18 mouse cellular contexts compared by ENCODE assay signal in genomic region chr4:53245553-53245952, GRCm38 (mm10).
DNase-seq lines count a peak whose midpoint lies in the region; ATAC-seq and TF ChIP-seq lines count a peak whose summit lies in the region.
"Had no signal": no experiment of that assay in that cellular context is flagged by ENCODE, and none has a peak within 500 bp of the region (broad histone marks: within the 10 kb centered on the region; RNA-seq: fewer than 3 reads in every experiment).

No protein-coding gene starts in this region.

- no peak for TF ChIP-seq CTCF in MEL (IDR thresholded peaks at IDR 0.05 in 2 of 3, conservative IDR thresholded peaks at IDR 0.05 in 1 of 3; ENCODE audit: control insufficient read depth in 1 of 3, insufficient read depth in 1 of 3, low read depth in 2 of 3, low read length in 3 of 3, poor library complexity in 1 of 3, severe bottlenecking in 1 of 3)
- TF ChIP-seq CTCF in liver, postnatal 0 days (IDR thresholded peaks at IDR 0.05; ENCODE audit: low read depth), result no peak

- ATAC-seq in liver, embryonic 11.5 days (replicated peaks; ENCODE audit: low FRiP score), result 0 out of 2 replicates have a peak, but pooled peaks have one; percentile 13
- 0 out of 2 replicates have a peak, but pooled peaks have one; percentile 20 for ATAC-seq in erythroblast, adult 5-6 weeks (replicated peaks; ENCODE audit: low FRiP score, poor library complexity, severe bottlenecking)
- no peak for ATAC-seq in liver, postnatal 0 days
- no peak for ATAC-seq in neural tube, embryonic 15.5 days (ENCODE audit: low FRiP score)
- ATAC-seq: CD4-positive, CD25-positive, alpha-beta regulatory T cell, adult 4 months; forebrain, embryonic 15.5 days; midbrain, embryonic 16.5 days had no signal

- H3K9ac ChIP-seq in liver, embryonic 11.5 days (ENCODE audit: low read depth, low read length), result no peak overlapping the region
- peak overlapping the region; percentile 55 for H3K9ac ChIP-seq in MEL (ENCODE audit: control insufficient read depth, low read depth, low read length, poor library complexity, severe bottlenecking)
- H3K9ac ChIP-seq in liver, postnatal 0 days (replicated peaks), result no peak overlapping the region
- H3K9ac ChIP-seq in neural tube, embryonic 15.5 days (replicated peaks), result no peak overlapping the region
- H3K9ac ChIP-seq: embryonic facial prominence, embryonic 15.5 days; forebrain, embryonic 15.5 days; stomach, embryonic 15.5 days had no signal

- no peak overlapping the region for H3K27ac ChIP-seq in liver, embryonic 11.5 days (ENCODE audit: low read depth, low read length)
- peak overlapping the region; percentile 94 for H3K27ac ChIP-seq in MEL (ENCODE audit: control insufficient read depth, low read depth, low read length)
- no peak overlapping the region for H3K27ac ChIP-seq in liver, postnatal 0 days (ENCODE audit: low read depth)
- no peak overlapping the region for H3K27ac ChIP-seq in neural tube, embryonic 15.5 days (replicated peaks)
- H3K27ac ChIP-seq: forebrain, embryonic 15.5 days; hindbrain, embryonic 10.5 days; stomach, embryonic 15.5 days had no signal

- H3K4me1 ChIP-seq in liver, embryonic 11.5 days (replicated peaks; ENCODE audit: control insufficient read depth, insufficient read depth, low read length), result peaks cover 3% of the 10 kb centered on the region; the same call in 1 of the 2 replicates
- peaks cover 3 to 20% of the 10 kb centered on the region in 2 experiments; a peak in 2 of 4 replicates for H3K4me1 ChIP-seq in MEL (ENCODE audit: control insufficient read depth in 1 of 2, insufficient read depth in 2 of 2, low read length in 2 of 2)
- H3K4me1 ChIP-seq in liver, postnatal 0 days (ENCODE audit: insufficient read depth), result peaks cover 12% of the 10 kb centered on the region
- 0 out of 2 replicates have a peak, but pooled peaks cover 4% of the 10 kb centered on the region for H3K4me1 ChIP-seq in neural tube, embryonic 15.5 days
- H3K4me1 ChIP-seq: embryonic facial prominence, embryonic 15.5 days; forebrain, embryonic 15.5 days; hindbrain, embryonic 10.5 days; stomach, embryonic 15.5 days had no signal

- peak; percentile 36 to 40; a peak in 1 of 4 replicates for TF ChIP-seq EP300 in MEL (IDR thresholded peaks at IDR 0.05; ENCODE audit: low read depth in 1 of 2, low read length in 2 of 2)
- no peak for TF ChIP-seq EP300 in liver, postnatal 0 days (IDR thresholded peaks at IDR 0.05; ENCODE audit: low read depth)

- no peaks in the 10 kb centered on the region; the same call in 1 of the 2 replicates for H3K79me2 ChIP-seq in MEL (ENCODE audit: control insufficient read depth, insufficient read depth, low read length, poor library complexity)

- no peak for DNase-seq in liver, embryonic 11.5 days (ENCODE audit: low spot score)
- DNase-seq in liver, result no peak
- peak; percentile 82 for DNase-seq in MEL (ENCODE audit: low read depth, low spot score)
- DNase-seq in liver, postnatal 0 days, result no peak
- DNase-seq in urinary bladder, adult 18-20 months (ENCODE audit: low spot score in 2 of 2), result no peak
- DNase-seq: adrenal gland, adult 8-10 months; cerebellum, adult 18-20 months; layer of hippocampus, adult 9-11 months; lung, adult 2 months; thymus, postnatal 14 days had no signal

- no peak overlapping the region for H3K4me2 ChIP-seq in liver, embryonic 11.5 days
- peak overlapping the region; percentile 47; the same call in 1 of the 2 replicates for H3K4me2 ChIP-seq in liver, postnatal 0 days (ENCODE audit: low read depth, low read length)
- H3K4me2 ChIP-seq in neural tube, embryonic 15.5 days, result no peak overlapping the region
- H3K4me2 ChIP-seq: embryonic facial prominence, embryonic 15.5 days; forebrain, embryonic 15.5 days; stomach, embryonic 15.5 days had no signal

- 72% methylated on average over 4 of the region's 4 CpGs for whole genome bisulfite sequencing in liver, embryonic 11.5 days
- WGBS in liver, postnatal 0 days (ENCODE audit: insufficient replicate concordance), result 84% methylated on average over 4 of the region's 4 CpGs
- 95% methylated on average over 4 of the region's 4 CpGs for WGBS in neural tube, embryonic 15.5 days

- no peaks in the 10 kb centered on the region for H3K27me3 ChIP-seq in liver, embryonic 11.5 days (replicated peaks; ENCODE audit: control insufficient read depth, insufficient read depth, low read length)
- no peaks in the 10 kb centered on the region for H3K27me3 ChIP-seq in MEL (ENCODE audit: control insufficient read depth in 1 of 2, insufficient read depth in 2 of 2, low read length in 2 of 2)
- no peaks in the 10 kb centered on the region for H3K27me3 ChIP-seq in liver, postnatal 0 days (ENCODE audit: insufficient read depth, low read length)
- H3K27me3 ChIP-seq in neural tube, embryonic 15.5 days (replicated peaks), result no peaks in the 10 kb centered on the region; the same call in 1 of the 2 replicates
- H3K27me3 ChIP-seq: embryonic facial prominence, embryonic 15.5 days; forebrain, embryonic 15.5 days; stomach, embryonic 15.5 days had no signal

- no peak overlapping the region for H3K4me3 ChIP-seq in liver, embryonic 11.5 days (ENCODE audit: low read depth, low read length)
- peak overlapping the region; percentile 33 to 42 for H3K4me3 ChIP-seq in MEL (ENCODE audit: control insufficient read depth in 1 of 2, insufficient read depth in 1 of 2, low read depth in 2 of 2, low read length in 2 of 2)
- no peak overlapping the region for H3K4me3 ChIP-seq in liver, postnatal 0 days (ENCODE audit: low read depth, low read length)
- no peak overlapping the region for H3K4me3 ChIP-seq in neural tube, embryonic 15.5 days (replicated peaks)
- H3K4me3 ChIP-seq: embryonic facial prominence, embryonic 15.5 days; forebrain, embryonic 15.5 days; hindbrain, embryonic 10.5 days; stomach, embryonic 15.5 days had no signal

- no peak for TF ChIP-seq POLR2A in MEL (IDR thresholded peaks at IDR 0.05; ENCODE audit: control insufficient read depth in 1 of 2, insufficient read depth in 1 of 2, low read depth in 1 of 2, low read length in 2 of 2, poor library complexity in 1 of 2)

- no peak for TF ChIP-seq RAD21 in MEL (IDR thresholded peaks at IDR 0.05; ENCODE audit: low read depth, low read length)

- H3K36me3 ChIP-seq in liver, embryonic 11.5 days (ENCODE audit: control insufficient read depth, insufficient read depth, low read length), result no peaks in the 10 kb centered on the region
- H3K36me3 ChIP-seq in MEL (ENCODE audit: control insufficient read depth in 1 of 2, insufficient read depth in 2 of 2, low read length in 2 of 2), result peaks cover 0 to 23% of the 10 kb centered on the region in 2 experiments; a peak in 2 of 4 replicates
- no peaks in the 10 kb centered on the region for H3K36me3 ChIP-seq in liver, postnatal 0 days (replicated peaks; ENCODE audit: insufficient read depth, low read length)
- H3K36me3 ChIP-seq in neural tube, embryonic 15.5 days, result no peaks in the 10 kb centered on the region
- H3K36me3 ChIP-seq: embryonic facial prominence, embryonic 15.5 days; forebrain, embryonic 15.5 days; hindbrain, embryonic 10.5 days; stomach, embryonic 15.5 days had no signal

- no peaks in the 10 kb centered on the region for H3K9me3 ChIP-seq in liver, embryonic 11.5 days (ENCODE audit: control insufficient read depth, low read length)
- no peaks in the 10 kb centered on the region for H3K9me3 ChIP-seq in MEL (replicated peaks; ENCODE audit: insufficient read depth, low read length)
- no peaks in the 10 kb centered on the region for H3K9me3 ChIP-seq in liver, postnatal 0 days (ENCODE audit: low read length)
- H3K9me3 ChIP-seq in neural tube, embryonic 15.5 days (replicated peaks), result no peaks in the 10 kb centered on the region
- H3K9me3 ChIP-seq: embryonic facial prominence, embryonic 15.5 days; forebrain, embryonic 15.5 days; hindbrain, embryonic 10.5 days; stomach, embryonic 15.5 days had no signal

TF ChIP-seq in MEL, 35 proteins besides CTCF, POLR2A, EP300 and RAD21:
- peak; percentile 7; the same call in 1 of the 2 replicates for TF ChIP-seq BHLHE40 (IDR thresholded peaks at IDR 0.05; ENCODE audit: borderline replicate concordance, low read depth, low read length)
- TF ChIP-seq MYC (IDR thresholded peaks at IDR 0.05; ENCODE audit: low read depth, low read length), result no peak
- TF ChIP-seq MYB (IDR thresholded peaks at IDR 0.05; ENCODE audit: low read depth, low read length), result no peak
- peak; percentile 72 for TF ChIP-seq ZNF384 (IDR thresholded peaks at IDR 0.05; ENCODE audit: low read depth, low read length)
- TF ChIP-seq GATA1 (IDR thresholded peaks at IDR 0.05; ENCODE audit: low read depth, low read length), result peak; percentile 66
- TF ChIP-seq MXI1 (IDR thresholded peaks at IDR 0.05; ENCODE audit: low read depth, low read length), result no peak
- peak; percentile 58; the same call in 1 of the 2 replicates for TF ChIP-seq RCOR1 (IDR thresholded peaks at IDR 0.05; ENCODE audit: low read depth, low read length)
- TF ChIP-seq MAX (IDR thresholded peaks at IDR 0.05; ENCODE audit: low read length), result no peak
- peak; percentile 40; the same call in 1 of the 2 replicates for TF ChIP-seq ETS1 (IDR thresholded peaks at IDR 0.05; ENCODE audit: low read depth, low read length)
- TF ChIP-seq SMC3 (IDR thresholded peaks at IDR 0.05; ENCODE audit: low read depth, low read length), result no peak
- no peak for TF ChIP-seq USF2 (IDR thresholded peaks at IDR 0.05; ENCODE audit: borderline replicate concordance in 1 of 2, insufficient read depth in 1 of 2, low read depth in 1 of 2, low read length in 2 of 2)
- TF ChIP-seq MEF2A (IDR thresholded peaks at IDR 0.05; ENCODE audit: extremely low read depth, insufficient replicate concordance, low read depth, low read length, poor library complexity, severe bottlenecking), result peak; percentile 76; the same call in 1 of the 2 replicates
- peak; percentile 17; the same call in 1 of the 2 replicates for TF ChIP-seq TBP (IDR thresholded peaks at IDR 0.05; ENCODE audit: low read depth, low read length)

Comparison
In these comparisons a context has a peak if more than half of its experiments do, and no peak if none do; other contexts are left out.
1. ATAC-seq: peak in liver, embryonic 11.5 days (single experiment) and erythroblast, adult 5-6 weeks (single experiment); none in liver, postnatal 0 days (single experiment) and neural tube, embryonic 15.5 days (single experiment).
2. H3K4me3 ChIP-seq: peak in MEL (2 of 2); none in liver, embryonic 11.5 days (single experiment), liver, postnatal 0 days (single experiment) and neural tube, embryonic 15.5 days (single experiment).